Mouse (Mus musculus) megakaryocyte progenitor cell, adult 5-6 weeks (primary cell): ENCODE measurements around the gene Cdyl. TPM values are rescaled to one million over a fixed set of nuclear protein-coding genes. Genes with fewer than 3 reads are reported as not detected.

ENCODE experiments used
- ATAC-seq: replicated peaks from 2 replicates; pipeline ENCODE4 v1.8.0; 2016; ENCODE audit warnings: mild to moderate bottlenecking, moderate TSS enrichment, inconsistent platforms; ENCODE audit not compliant: poor library complexity
- total RNA-seq, 2 experiments: library from RNA; stranded (forward) in 1 of 2; stranded (reverse) in 1 of 2; fragments of 157-497, 149-512 nt in 1 of 2; fragments of 200-1000 nt in 1 of 2; gene quantifications; 2 replicates each; pipeline versions ENCODE4 v1.2.3 to v1.2.4; 2015 to 2017

The Cdyl gene
- total RNA-seq, 2 experiments from 2014 or later: 12.3 to 13.5 TPM

- no peak for ATAC-seq
Observed at GRCm38 (mm10) chr13:35681361-35681760, 21.7 kb downstream of the Cdyl start.

DNA sequence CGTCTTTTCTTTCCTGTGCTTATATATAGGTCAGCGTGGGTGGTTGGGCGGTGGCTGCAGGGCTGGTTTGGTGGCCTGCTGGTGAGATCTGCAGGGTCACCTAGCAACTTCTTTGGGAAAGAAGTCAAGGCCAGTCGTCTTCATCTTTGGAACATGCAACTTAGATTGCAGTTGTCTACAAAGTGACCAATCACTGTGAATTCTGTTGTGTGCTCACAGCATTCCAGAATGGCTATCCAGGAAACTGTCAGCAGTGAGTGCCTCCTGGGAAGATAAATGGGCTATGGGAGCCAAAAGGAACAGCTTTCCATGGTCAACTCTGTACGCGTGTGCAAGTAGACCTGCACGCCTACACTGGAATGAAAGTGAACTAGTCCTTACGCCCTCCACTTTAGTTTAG lies 26.6 kb downstream of the Cdyl start:
- ATAC-seq: no peak

GRCm38 (mm10) chr13:35689560-35689959 lies 29.9 kb downstream of the Cdyl start:
- no peak for ATAC-seq

GRCm38 (mm10) chr13:35717658-35718057 lies 58.0 kb downstream of the Cdyl start:
- ATAC-seq: no peak

GRCm38 (mm10) chr13:35719581-35719980 lies 59.9 kb downstream of the Cdyl start:
- no peak for ATAC-seq

DNA sequence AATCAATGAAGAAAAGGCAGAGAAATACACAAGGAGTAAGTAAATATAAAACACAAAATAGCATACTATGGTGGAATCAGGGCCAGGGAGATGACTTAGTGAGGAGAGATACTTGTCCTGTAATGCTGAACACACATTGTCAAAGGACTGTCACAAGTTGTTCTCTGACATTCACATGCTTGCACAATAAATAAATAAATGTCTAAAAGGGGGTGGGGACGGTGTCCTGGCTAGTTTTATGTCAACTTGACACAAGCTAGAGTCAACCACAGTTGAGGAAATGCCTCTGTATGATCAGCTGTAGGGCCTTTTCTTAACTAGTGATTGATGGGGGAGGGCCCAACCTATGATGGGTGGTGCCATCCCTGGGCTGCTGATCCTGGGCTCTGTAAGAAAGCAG lies 63.4 kb downstream of the Cdyl start:
- ATAC-seq: no peak

DNA sequence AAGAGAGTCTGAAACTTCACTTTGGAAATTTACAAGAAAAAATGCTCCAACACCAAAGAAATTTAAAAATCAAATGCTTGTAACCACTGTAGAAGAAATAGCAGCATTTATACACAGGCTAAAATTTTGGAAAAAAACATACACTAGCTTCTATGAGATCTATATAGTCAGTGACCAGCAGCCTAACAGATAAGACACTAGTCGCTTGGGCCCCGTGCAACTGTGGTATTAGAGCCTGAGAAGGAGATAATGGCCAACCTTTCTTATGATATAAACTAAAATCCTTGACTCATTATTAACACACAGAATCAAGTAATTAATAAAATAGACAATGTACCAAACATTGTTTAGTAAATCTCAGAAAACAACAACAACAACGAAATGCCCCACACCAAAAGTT lies 66.4 kb downstream of the Cdyl start:
- no peak for ATAC-seq

DNA sequence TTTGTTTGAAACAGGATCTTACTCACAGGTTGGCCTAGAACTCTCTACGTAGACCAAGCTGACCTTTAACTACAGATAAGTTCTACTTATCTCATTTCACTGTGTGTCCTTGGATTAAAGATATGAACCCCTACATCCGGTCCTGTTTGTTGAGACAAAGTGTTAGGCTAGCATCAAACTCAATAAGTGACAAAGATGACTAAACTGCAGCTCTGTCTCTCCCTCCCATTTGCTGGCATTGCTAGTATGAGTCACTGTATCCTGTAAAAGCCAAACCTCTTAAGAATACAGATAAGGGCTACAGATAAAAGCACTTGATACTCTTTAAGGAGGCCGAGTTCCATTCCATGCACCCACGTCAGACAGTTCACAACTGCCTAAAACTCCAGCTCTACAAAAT lies 72.5 kb downstream of the Cdyl start:
- ATAC-seq: no peak

GRCm38 (mm10) chr13:35732891-35733596 lies 73.4 kb downstream of the Cdyl start:
- ATAC-seq: peak; percentile 34; the same call in 1 of the 2 replicates

- ATAC-seq: no peak
Observed at GRCm38 (mm10) chr13:35737565-35737964, 77.9 kb downstream of the Cdyl start.

DNA sequence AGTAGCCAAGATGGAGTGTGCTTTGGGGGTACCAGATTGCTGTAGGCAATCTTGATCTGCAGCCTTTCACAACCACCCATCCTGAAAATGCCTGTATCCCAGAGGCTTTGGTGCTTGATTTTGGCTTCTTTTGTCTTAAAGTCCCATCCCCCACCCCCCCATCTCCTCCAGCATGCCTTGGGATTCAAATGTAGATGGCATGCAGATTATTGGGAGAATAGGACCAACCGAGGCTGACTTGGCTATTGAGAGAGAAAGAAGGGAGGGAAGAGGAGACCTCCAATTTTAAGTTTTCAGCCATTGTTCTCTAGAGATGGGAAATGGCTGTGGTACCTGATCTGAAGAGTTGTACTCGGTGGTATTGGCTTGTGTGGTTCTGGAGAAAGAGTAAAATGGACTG lies 78.6 kb downstream of the Cdyl start:
- ATAC-seq: no peak

GRCm38 (mm10) chr13:35739473-35739872 lies 79.8 kb downstream of the Cdyl start:
- ATAC-seq: no peak

GRCm38 (mm10) chr13:35740301-35741039 lies 80.8 kb downstream of the Cdyl start:
- peak; percentile 42 for ATAC-seq

GRCm38 (mm10) chr13:35741040-35741619 lies 81.5 kb downstream of the Cdyl start:
- peak; percentile 79 for ATAC-seq

DNA sequence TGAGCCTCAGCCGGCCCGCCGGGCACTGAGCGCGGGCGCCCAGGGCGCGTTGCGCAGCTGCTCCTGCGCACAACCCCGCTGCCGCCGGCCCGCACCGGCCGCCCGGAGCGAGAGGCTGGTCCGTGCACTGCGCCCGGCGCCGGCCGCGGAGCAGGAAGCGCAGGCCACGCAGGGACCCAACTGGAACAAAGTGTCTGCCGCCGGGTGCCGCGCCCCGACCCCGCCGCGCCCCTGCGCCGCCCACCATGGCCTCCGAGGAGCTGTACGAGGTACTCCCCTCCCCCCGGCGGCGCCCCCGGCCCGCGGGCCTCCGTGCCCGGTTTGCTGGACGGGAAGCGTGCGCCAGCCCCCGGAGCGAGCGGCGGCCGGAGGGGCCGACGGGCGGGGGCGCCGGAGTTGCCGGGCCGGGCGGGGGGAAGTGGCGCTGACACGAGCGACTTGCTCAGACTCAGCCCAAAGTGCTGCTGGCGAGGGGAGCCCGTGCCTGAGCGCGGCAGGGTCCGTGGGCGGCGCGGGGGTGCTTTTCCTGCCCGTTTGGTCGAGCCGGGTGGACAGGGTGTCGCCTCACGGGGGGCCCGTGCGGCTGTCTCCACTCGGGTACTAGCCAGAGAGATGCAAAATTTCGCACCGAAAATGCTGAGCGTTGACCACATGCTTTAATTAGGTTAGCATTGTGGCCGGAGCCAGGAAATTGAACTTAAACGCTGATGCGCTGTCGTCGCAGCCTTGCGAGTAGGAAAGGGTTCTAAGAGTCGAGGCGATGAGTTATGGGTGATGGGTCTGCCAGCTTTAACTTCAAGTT lies 82.2 kb downstream of the Cdyl start:
- peak; percentile 13 for ATAC-seq

DNA sequence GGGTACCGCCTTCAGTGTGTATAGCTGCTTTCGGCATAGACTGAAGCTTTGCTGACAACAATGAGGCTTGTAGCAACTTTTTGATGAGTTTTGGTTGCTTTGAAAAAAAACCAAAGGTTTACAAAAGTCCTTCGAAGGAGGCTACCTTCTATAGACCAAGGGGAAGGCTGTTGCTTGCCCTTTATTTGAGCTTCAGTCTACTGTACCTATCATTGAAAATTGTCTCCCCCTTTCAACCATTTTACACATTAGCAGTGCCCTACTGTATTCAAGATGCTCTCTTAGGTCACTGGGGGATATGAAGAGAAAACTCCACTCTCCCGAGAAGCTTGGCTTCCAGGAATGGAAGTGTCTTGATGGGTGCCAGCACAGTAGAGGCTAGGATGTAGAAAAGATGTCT lies 83.1 kb downstream of the Cdyl start:
- ATAC-seq: no peak

DNA sequence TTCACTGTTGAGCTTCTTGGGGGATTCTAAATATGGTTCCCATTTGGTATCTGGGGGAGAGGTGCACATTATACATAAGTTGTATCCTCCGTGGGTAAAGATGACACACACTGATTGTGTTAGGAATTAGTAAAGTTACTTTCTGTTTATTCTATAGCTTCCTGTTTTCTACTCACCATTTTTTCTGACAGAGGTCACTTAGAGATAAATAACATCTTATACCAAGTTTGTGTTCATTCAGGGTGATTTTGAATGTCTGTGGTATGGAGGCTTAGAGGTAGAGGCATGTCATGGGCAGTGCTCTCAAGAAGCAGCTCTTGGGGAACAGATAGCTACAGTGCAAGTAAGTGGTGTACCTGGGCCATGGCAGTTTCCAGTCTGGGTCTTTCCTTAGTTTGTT lies 83.6 kb downstream of the Cdyl start:
- ATAC-seq: no peak

- peak; percentile 72 for ATAC-seq
Observed at GRCm38 (mm10) chr13:35749194-35749593, 89.6 kb downstream of the Cdyl start.

DNA sequence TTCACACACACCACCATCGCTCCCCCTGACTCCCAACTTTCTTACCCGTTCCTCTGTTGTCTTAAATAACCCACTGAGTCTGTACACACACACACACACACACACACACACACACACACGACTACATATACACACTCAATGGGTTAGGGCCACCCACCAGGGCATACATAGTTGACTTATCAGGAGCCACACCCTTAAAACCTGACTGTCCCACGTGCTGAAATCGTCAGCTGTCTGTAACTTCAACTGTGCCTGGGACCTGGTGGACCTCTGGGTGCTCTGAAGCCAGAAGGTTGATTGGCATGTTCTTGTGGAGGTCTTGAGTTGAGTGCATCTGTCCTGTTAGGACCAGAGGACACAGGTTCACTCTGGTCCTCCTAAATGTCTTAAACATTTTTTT lies 90.0 kb downstream of the Cdyl start:
- peak; percentile 70 for ATAC-seq

DNA sequence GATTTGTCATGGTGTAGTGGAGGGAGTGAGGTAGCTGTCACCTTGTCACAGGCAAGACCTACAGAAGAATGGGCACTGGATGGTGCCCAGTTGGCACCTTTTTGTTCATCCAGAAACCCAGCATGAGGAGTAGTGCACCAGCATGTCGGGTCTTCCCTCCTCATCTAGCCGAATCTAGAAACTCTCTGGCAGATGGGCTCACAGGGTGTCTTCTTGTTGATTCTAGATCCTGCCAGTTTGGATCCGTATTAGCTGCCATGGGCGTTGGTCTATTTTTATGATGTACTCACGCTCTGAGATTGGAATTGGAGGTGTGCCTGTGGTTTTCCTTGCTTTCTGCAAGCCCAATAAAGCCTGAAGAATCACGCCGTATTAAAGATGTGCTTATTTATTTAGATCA lies 92.4 kb downstream of the Cdyl start:
- no peak for ATAC-seq

- no peak for ATAC-seq
Observed at GRCm38 (mm10) chr13:35755002-35755401, 95.4 kb downstream of the Cdyl start.
